Mouse (Mus musculus): Measurements from ENCODE around the gene Hoxc9.

Gene Hoxc9

GRCm38 (mm10) chr15:102976171-102976570 is at the start of gene Hoxc9:
Hoxc9 (plus strand) TSS chr15:102976439.
- DNase-seq (ENCODE audit: low spot score), result no peak

- no peak for DNase-seq (ENCODE audit: low spot score)
Observed at GRCm38 (mm10) chr15:102927032-102927645, 49.1 kb upstream of the Hoxc9 start.

- no peak for DNase-seq (ENCODE audit: low spot score)
Observed at GRCm38 (mm10) chr15:102931706-102932358, 44.4 kb upstream of the Hoxc9 start.

GRCm38 (mm10) chr15:102934438-102934837 is 41.8 kb upstream of the Hoxc9 start:
- DNase-seq (ENCODE audit: low spot score), result no peak

GRCm38 (mm10) chr15:102934897-102935296 is 41.3 kb upstream of the Hoxc9 start:
- DNase-seq (ENCODE audit: low spot score), result no peak

GRCm38 (mm10) chr15:102936279-102936972 is 39.8 kb upstream of the Hoxc9 start, which contains the start of gene Hoxc12:
Hoxc12 (plus strand) TSS chr15:102936757.
- DNase-seq (ENCODE audit: low spot score), result no peak

GRCm38 (mm10) chr15:102937036-102937666 is 39.1 kb upstream of the Hoxc9 start:
- no peak for DNase-seq (ENCODE audit: low spot score)

GRCm38 (mm10) chr15:102939256-102940155 is 36.7 kb upstream of the Hoxc9 start:
- no peak for DNase-seq (ENCODE audit: low spot score)

- no peak for DNase-seq (ENCODE audit: low spot score)
Observed at GRCm38 (mm10) chr15:102942739-102943467, 33.3 kb upstream of the Hoxc9 start.

- no peak for DNase-seq (ENCODE audit: low spot score)
Observed at GRCm38 (mm10) chr15:102943468-102943813, 32.8 kb upstream of the Hoxc9 start.

- no peak for DNase-seq (ENCODE audit: low spot score)
Observed at GRCm38 (mm10) chr15:102945185-102946077, 30.8 kb upstream of the Hoxc9 start.

- no peak for DNase-seq (ENCODE audit: low spot score)
Observed at GRCm38 (mm10) chr15:102947276-102947675, 29.0 kb upstream of the Hoxc9 start.

GRCm38 (mm10) chr15:102948842-102949241 is 27.4 kb upstream of the Hoxc9 start:
- no peak for DNase-seq (ENCODE audit: low spot score)

- no peak for DNase-seq (ENCODE audit: low spot score)
Observed at GRCm38 (mm10) chr15:102949696-102950095, 26.5 kb upstream of the Hoxc9 start.

GRCm38 (mm10) chr15:102950877-102951276 is 25.4 kb upstream of the Hoxc9 start:
- DNase-seq (ENCODE audit: low spot score), result no peak

GRCm38 (mm10) chr15:102953561-102953960 is 22.7 kb upstream of the Hoxc9 start:
- no peak for DNase-seq (ENCODE audit: low spot score)

- DNase-seq (ENCODE audit: low spot score), result no peak
Observed at GRCm38 (mm10) chr15:102954192-102955006, 21.8 kb upstream of the Hoxc9 start, which contains the start of gene Hoxc11. Hoxc11 (plus strand) TSS chr15:102954427.

- no peak for DNase-seq (ENCODE audit: low spot score)
Observed at GRCm38 (mm10) chr15:102955007-102955382, 21.2 kb upstream of the Hoxc9 start.

Data from T-cell, adult 2 months (primary cell).